Mouse (Mus musculus) testis, adult 2 months (tissue): ENCODE measurements around the gene Fam173a. TPM values are rescaled to one million over a fixed set of nuclear protein-coding genes. Genes with fewer than 3 reads are reported as not detected.

Experiments used
- H3K27ac ChIP-seq: fragments of 200-500 bp; 2 replicates; pipeline ENCODE4 v1.5.1; 2012; ENCODE audit warnings: low read depth, low read length; ENCODE audit not compliant: control insufficient read depth, insufficient read depth
- H3K27me3 ChIP-seq: fragments of 200-500 bp; 2 replicates; pipeline ENCODE4 v1.6.1; 2012; ENCODE audit warnings: mild to moderate bottlenecking, low read length, moderate library complexity; ENCODE audit not compliant: control insufficient read depth, insufficient read depth
- H3K36me3 ChIP-seq: fragments of 200-500 bp; 2 replicates; pipeline ENCODE4 v1.6.1; 2012; ENCODE audit warnings: mild to moderate bottlenecking, low read length; ENCODE audit not compliant: control insufficient read depth, insufficient read depth
- H3K4me1 ChIP-seq: fragments of 200-500 bp; 2 replicates; pipeline ENCODE4 v1.6.1; 2012; ENCODE audit warnings: low read length; ENCODE audit not compliant: control insufficient read depth, insufficient read depth
- H3K4me3 ChIP-seq: fragments of 200-500 bp; 2 replicates; pipeline ENCODE4 v1.5.1; 2012; ENCODE audit warnings: low read depth, mild to moderate bottlenecking, low read length, moderate library complexity, mixed read lengths; ENCODE audit not compliant: control insufficient read depth
- CTCF ChIP-seq: fragments of 200-500 bp; IDR thresholded peaks from 2 replicates; pipeline ENCODE4 v1.5.1; 2012; ENCODE audit warnings: low read depth, mild to moderate bottlenecking, inconsistent platforms, low read length, moderate library complexity; ENCODE audit not compliant: control insufficient read depth, insufficient read depth, insufficient replicate concordance
- POLR2A ChIP-seq: fragments of 200-500 bp; IDR thresholded peaks from 2 replicates; pipeline ENCODE4 v1.6.1; 2012; ENCODE audit warnings: low read depth, mild to moderate bottlenecking, inconsistent platforms, low read length, moderate library complexity; ENCODE audit not compliant: control insufficient read depth
- polyA plus RNA-seq: library from polyadenylated mRNA; depleted of rRNA; stranded (reverse); fragments of >200 nt; gene quantifications from 2 replicates; pipeline ENCODE4 v1.2.3, GENCODE M21; 2012

The Fam173a gene
- polyA plus RNA-seq, 1 experiment: 49.8 TPM

DNA sequence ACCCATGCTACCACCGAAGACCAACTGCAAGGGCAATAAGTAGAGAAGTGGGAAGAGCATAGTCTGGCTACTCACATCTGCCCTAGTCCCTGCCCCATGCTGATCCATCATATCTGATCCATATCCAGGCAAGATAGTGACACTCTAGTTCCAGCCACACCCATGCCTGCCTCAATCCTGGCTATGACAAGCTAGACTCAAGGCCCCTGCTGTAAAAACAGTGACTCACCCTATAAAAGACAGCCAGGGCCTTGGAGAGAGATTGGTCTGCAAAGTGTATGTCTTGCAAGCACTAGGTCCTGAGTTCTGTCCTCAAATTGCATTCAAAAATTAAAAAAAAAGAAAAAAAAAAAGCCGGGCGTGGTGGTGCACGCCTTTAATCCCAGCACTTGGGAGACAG, 13.8 kb upstream of the Fam173a start:
- no peaks in the 10 kb centered on the region for H3K27me3 ChIP-seq
- H3K4me3 ChIP-seq: no peak overlapping the region
- no peaks in the 10 kb centered on the region for H3K36me3 ChIP-seq
- TF ChIP-seq CTCF (no peak), POLR2A (no peak)
- peaks cover 9% of the 10 kb centered on the region for H3K4me1 ChIP-seq
- H3K27ac ChIP-seq: no peak overlapping the region

DNA sequence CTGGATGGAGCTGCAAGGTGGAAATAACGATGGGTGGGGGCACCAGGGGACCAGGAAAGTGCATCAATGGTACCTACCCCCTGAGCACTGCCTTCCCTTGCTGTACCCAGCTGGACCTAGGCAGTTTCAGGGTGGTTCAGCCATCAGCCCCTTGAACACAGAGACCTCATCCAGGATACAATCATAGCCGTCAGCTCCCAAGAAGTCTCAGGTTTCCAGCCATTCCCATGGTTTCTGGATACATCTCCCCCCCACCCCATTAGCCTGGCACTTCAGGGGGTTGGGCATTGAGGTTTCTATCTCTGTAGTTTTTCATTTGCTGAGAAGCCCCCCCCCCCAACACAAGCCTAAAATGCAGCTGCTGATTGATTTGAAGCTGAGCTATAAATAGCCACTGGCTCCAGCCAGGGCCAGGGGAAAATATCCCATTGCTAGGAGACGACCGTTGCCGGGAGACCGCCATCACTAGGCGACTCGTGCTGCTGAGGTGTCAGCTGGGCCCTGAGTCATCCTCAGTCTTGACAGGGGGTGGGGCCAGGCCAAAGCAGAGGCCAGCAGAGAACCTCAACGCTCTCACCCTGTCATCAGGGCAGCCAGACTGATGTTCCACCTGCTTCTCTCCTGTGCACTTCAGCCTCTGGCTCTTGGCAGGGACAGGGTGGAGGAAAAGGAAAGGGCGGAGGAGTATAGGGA, 10.3 kb upstream of the Fam173a start:
- no peaks in the 10 kb centered on the region for H3K36me3 ChIP-seq
- H3K4me3 ChIP-seq: peak overlapping the region; percentile 71
- TF ChIP-seq CTCF (no peak), POLR2A (no peak; the same call in 1 of the 2 replicates)
- no peak overlapping the region for H3K27ac ChIP-seq
- H3K4me1 ChIP-seq: no peaks in the 10 kb centered on the region; the same call in 1 of the 2 replicates
- H3K27me3 ChIP-seq: no peaks in the 10 kb centered on the region

DNA sequence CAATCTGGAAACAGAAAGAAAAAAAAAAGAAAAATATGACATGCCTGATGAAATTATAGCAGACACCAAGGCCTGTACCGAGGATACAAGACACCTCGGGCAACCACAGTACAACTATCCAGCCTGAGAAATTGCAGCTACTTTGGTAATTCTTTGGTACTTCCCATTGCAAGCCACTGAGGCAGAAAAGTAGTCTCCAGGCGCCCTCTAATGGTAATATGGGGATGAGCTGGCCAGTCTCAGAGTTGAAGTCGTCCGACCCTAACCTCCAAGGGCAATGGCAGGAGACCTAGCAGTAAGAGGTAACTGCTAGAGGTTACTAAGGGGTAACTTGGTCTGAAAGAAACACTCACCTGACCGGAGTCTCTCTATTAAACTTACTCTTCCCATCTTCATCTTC, 8.3 kb upstream of the Fam173a start:
- peaks cover 12% of the 10 kb centered on the region for H3K4me1 ChIP-seq
- TF ChIP-seq CTCF (peak; percentile 41; the same call in 1 of the 2 replicates), POLR2A (no peak)

DNA sequence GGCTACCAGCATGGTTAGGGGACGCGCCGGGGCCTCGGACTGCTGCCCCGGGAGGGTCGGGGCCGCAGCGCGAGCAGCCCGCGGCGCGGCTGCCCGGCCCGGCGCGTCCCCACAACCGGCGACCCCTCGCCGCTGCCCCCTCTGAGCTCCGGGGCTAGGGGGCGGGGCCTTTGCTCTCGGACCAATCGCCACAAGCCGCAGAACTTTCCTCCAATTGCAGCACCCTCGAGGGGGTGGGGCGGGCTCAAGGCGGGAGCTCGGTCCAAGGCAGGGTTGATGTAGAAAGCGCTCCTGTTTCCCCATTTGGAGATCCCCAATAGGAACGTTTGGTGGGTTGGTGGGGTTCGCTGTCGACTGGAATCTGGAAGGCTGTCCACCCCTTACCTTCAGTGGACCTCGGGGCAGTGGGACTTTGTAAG, 4.3 kb upstream of the Fam173a start, which contains the start of gene Metrn:
Metrn (minus strand) TSS at position 186 of the 419 bp plus-strand sequence.
- Histone ChIP-seq H3K27me3 (no peaks in the 10 kb centered on the region), H3K27ac (no peak within 1 kb of the TSS), H3K4me3 (peak within 1 kb of the TSS; percentile 75), H3K36me3 (no peaks in the 10 kb centered on the region), H3K4me1 (peaks cover 23% of the 10 kb centered on the region)
- TF ChIP-seq CTCF (no peak), POLR2A (peak; percentile 12; the same call in 1 of the 2 replicates)

More for the DNA sequence above, 8.3 kb upstream of the Fam173a start:
- no peak overlapping the region for H3K4me3 ChIP-seq
- H3K36me3 ChIP-seq: no peaks in the 10 kb centered on the region
- no peaks in the 10 kb centered on the region for H3K27me3 ChIP-seq
- H3K27ac ChIP-seq: no peak overlapping the region

- TF ChIP-seq CTCF (no peak), POLR2A (no peak)
- Histone ChIP-seq H3K36me3 (no peaks in the 10 kb centered on the region), H3K4me3 (peak overlapping the region; percentile 66), H3K27ac (no peak overlapping the region), H3K4me1 (peaks cover 26% of the 10 kb centered on the region), H3K27me3 (no peaks in the 10 kb centered on the region)
These were observed 3.6 kb upstream of the Fam173a start for GRCm38 (mm10) chr17:25796211-25796771.

- Histone ChIP-seq H3K4me1 (peaks cover 28% of the 10 kb centered on the region), H3K36me3 (no peaks in the 10 kb centered on the region), H3K27ac (no peak within 1 kb of the TSS), H3K27me3 (no peaks in the 10 kb centered on the region), H3K4me3 (peak within 1 kb of the TSS; percentile 66)
- TF ChIP-seq POLR2A (no peak), CTCF (no peak)
These were observed 3.0 kb upstream of the Fam173a start, which contains the start of gene AC134908.4 for GRCm38 (mm10) chr17:25795609-25796092. Gene AC134908.4 (minus strand): TSS chr17:25795659.

DNA sequence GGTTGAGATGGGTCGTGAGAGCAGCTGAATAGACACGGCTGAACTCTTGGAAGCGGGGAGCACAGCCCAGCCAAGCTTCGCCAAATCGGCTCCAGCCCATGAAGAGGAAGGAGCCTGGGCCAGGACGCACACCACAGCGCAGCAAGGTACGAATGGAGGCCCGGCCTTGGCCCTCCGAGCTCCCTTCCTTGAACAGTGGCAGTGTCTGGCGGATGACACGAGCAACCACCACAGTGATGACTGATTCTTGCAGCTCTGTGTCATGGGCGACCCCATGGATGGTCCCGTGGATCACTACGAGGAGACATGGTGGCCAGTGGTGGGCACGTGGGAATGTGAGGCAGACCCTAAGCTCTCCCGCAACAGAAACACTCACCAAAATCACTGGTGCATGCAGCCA, 2.3 kb upstream of the Fam173a start:
- no peak overlapping the region for H3K27ac ChIP-seq

GRCm38 (mm10) chr17:25794197-25794596, 1.5 kb upstream of the Fam173a start:
- H3K4me1 ChIP-seq: peaks cover 28% of the 10 kb centered on the region
- H3K27ac ChIP-seq: no peak overlapping the region
- H3K4me3 ChIP-seq: no peak overlapping the region
- H3K27me3 ChIP-seq: no peaks in the 10 kb centered on the region
- TF ChIP-seq POLR2A (no peak), CTCF (no peak)
- no peaks in the 10 kb centered on the region for H3K36me3 ChIP-seq

More for the DNA sequence above, 2.3 kb upstream of the Fam173a start:
- Histone ChIP-seq H3K4me3 (no peak overlapping the region), H3K4me1 (peaks cover 28% of the 10 kb centered on the region), H3K36me3 (no peaks in the 10 kb centered on the region), H3K27me3 (no peaks in the 10 kb centered on the region)
- TF ChIP-seq CTCF: no peak
